Mouse (Mus musculus) ovary, postnatal 14 days (tissue): Measurements from ENCODE around the gene Enkd1.

Experiments used
- DNase-seq: peaks from one replicate; pipeline ENCODE4 v3.0.0; 2022; ENCODE audit warnings: low spot score

Gene Enkd1

GRCm38 (mm10) chr8:105707498-105708403 lies at the start of gene Enkd1, which contains the start of gene 4933405L10Rik:
Gene Enkd1 (minus strand): TSS chr8:105708210.
Gene 4933405L10Rik (plus strand): TSS chr8:105707655.
- peak; percentile 81 for DNase-seq

- no peak for DNase-seq
Observed at GRCm38 (mm10) chr8:105754688-105755087, 46.7 kb upstream of the Enkd1 start.

GRCm38 (mm10) chr8:105753916-105754315 lies 45.9 kb upstream of the Enkd1 start:
- no peak for DNase-seq

GRCm38 (mm10) chr8:105750606-105751005 lies 42.6 kb upstream of the Enkd1 start:
- peak; percentile 59 for DNase-seq

- DNase-seq = no peak
Observed at GRCm38 (mm10) chr8:105743301-105743700, 35.3 kb upstream of the Enkd1 start.

- no peak for DNase-seq
Observed at GRCm38 (mm10) chr8:105739216-105739615, 31.2 kb upstream of the Enkd1 start.

- no peak for DNase-seq
Observed at GRCm38 (mm10) chr8:105732186-105732585, 24.2 kb upstream of the Enkd1 start.

GRCm38 (mm10) chr8:105727397-105728124 lies 19.6 kb upstream of the Enkd1 start:
- no peak for DNase-seq

GRCm38 (mm10) chr8:105725726-105726125 lies 17.7 kb upstream of the Enkd1 start:
- DNase-seq = no peak

GRCm38 (mm10) chr8:105722861-105723260 lies 14.9 kb upstream of the Enkd1 start:
- DNase-seq = no peak

- DNase-seq = no peak
Observed at GRCm38 (mm10) chr8:105719637-105720036, 11.6 kb upstream of the Enkd1 start.

- DNase-seq = no peak
Observed at GRCm38 (mm10) chr8:105716302-105716945, 8.4 kb upstream of the Enkd1 start.

GRCm38 (mm10) chr8:105715042-105715441 lies 7.0 kb upstream of the Enkd1 start:
- DNase-seq = no peak

GRCm38 (mm10) chr8:105714139-105714538 lies 6.1 kb upstream of the Enkd1 start:
- DNase-seq = peak; percentile 83

- no peak for DNase-seq
Observed at GRCm38 (mm10) chr8:105712286-105712685, 4.3 kb upstream of the Enkd1 start.

- no peak for DNase-seq
Observed at GRCm38 (mm10) chr8:105709317-105709716, 1.3 kb upstream of the Enkd1 start.

GRCm38 (mm10) chr8:105708675-105709074 lies 665 bp upstream of the Enkd1 start:
- DNase-seq = no peak

GRCm38 (mm10) chr8:105706426-105706825 lies 1.6 kb downstream of the Enkd1 start:
- DNase-seq = no peak

- DNase-seq = no peak
Observed at GRCm38 (mm10) chr8:105704955-105705354, 3.1 kb downstream of the Enkd1 start.

GRCm38 (mm10) chr8:105704146-105704812 lies 3.7 kb downstream of the Enkd1 start:
- no peak for DNase-seq

GRCm38 (mm10) chr8:105702731-105703415 lies 5.1 kb downstream of the Enkd1 start:
- DNase-seq = no peak
